Mouse (Mus musculus): ENCODE results near the gene Myoz2. TPM values are rescaled to one million over a fixed set of nuclear protein-coding genes. Genes with fewer than 3 reads are reported as not detected.

Gene Myoz2
- polyA plus RNA-seq, 1 experiment from 2014 or later, result not detected

DNA sequence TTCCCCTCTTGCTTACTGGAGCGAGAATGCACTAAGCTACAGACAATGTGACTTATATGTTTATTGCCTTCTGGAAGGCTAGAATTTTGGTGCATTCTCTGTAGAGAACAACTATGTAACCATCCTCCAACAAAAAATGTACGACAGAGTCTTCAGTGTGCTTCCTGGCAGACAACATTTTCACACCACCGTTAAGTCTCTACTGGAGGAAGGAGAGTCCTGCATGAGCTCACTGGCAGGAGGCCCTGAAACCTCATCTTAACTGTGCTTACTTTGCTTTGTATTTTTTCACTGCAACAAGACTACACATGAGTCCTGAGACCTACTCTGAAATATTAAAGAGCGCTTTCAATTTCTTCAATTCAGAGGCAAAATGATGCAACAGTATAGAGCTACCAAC, 59.5 kb downstream of the Myoz2 start:
- no peaks in the 10 kb centered on the region for H3K27me3 ChIP-seq (ENCODE audit: insufficient read depth, low read length)
- no peaks in the 10 kb centered on the region for H3K4me1 ChIP-seq (replicated peaks; ENCODE audit: insufficient read depth, low read length)
- no peak for TF ChIP-seq CTCF (IDR thresholded peaks at IDR 0.05; ENCODE audit: low read depth)
- no peaks in the 10 kb centered on the region for H3K9me3 ChIP-seq (replicated peaks; ENCODE audit: low read length)
- no peak overlapping the region for H3K4me2 ChIP-seq (ENCODE audit: low read length)
- DNase-seq (ENCODE audit: low spot score) (no peak), ATAC-seq (replicated peaks; ENCODE audit: low FRiP score, low read depth) (no peak)
- H3K9ac ChIP-seq (ENCODE audit: low read depth, low read length), result no peak overlapping the region
- no peak overlapping the region for H3K4me3 ChIP-seq (replicated peaks; ENCODE audit: low read depth, low read length)
- no peaks in the 10 kb centered on the region for H3K36me3 ChIP-seq (ENCODE audit: insufficient read depth, low read length)
- 70% methylated on average over 4 of the region's 4 CpGs for WGBS
- no peak overlapping the region for H3K27ac ChIP-seq

DNA sequence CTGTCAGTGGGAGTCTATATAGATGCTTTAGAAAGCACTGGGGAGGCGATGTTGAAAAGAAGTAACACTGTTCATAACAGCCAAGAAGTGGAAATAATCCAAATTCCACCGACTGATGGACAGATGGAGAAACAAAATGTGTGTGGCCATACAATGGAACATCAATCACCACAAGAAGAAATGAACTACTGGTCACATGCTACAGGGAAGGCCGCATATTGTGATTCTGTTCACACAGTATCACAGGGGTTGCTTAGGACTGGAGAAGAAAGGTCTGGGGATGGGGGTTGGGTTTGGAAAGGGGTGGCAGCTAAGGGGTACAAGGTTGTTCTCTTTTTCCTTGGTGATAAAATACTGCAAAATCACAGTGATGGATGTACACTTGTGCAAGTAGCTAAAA, 60.0 kb downstream of the Myoz2 start:
- no peaks in the 10 kb centered on the region for H3K4me1 ChIP-seq (replicated peaks; ENCODE audit: insufficient read depth, low read length)
- ATAC-seq (replicated peaks; ENCODE audit: low FRiP score, low read depth) (no peak), DNase-seq (ENCODE audit: low spot score) (no peak)
- no peak overlapping the region for H3K9ac ChIP-seq (ENCODE audit: low read depth, low read length)
- H3K9me3 ChIP-seq (replicated peaks; ENCODE audit: low read length), result no peaks in the 10 kb centered on the region
- H3K27me3 ChIP-seq (ENCODE audit: insufficient read depth, low read length), result no peaks in the 10 kb centered on the region
- no peak overlapping the region for H3K27ac ChIP-seq
- no peak overlapping the region for H3K4me2 ChIP-seq (ENCODE audit: low read length)
- H3K4me3 ChIP-seq (replicated peaks; ENCODE audit: low read depth, low read length), result no peak overlapping the region
- TF ChIP-seq CTCF (IDR thresholded peaks at IDR 0.05; ENCODE audit: low read depth), result no peak
- 59% methylated on average over 3 of the region's 3 CpGs for WGBS
- no peaks in the 10 kb centered on the region for H3K36me3 ChIP-seq (ENCODE audit: insufficient read depth, low read length)

GRCm38 (mm10) chr3:122972126-122972822, 62.5 kb downstream of the Myoz2 start:
- no peak overlapping the region for H3K9ac ChIP-seq (ENCODE audit: low read depth, low read length)
- H3K27me3 ChIP-seq (ENCODE audit: insufficient read depth, low read length), result no peaks in the 10 kb centered on the region
- DNase-seq (ENCODE audit: low spot score) (no peak), ATAC-seq (replicated peaks; ENCODE audit: low FRiP score, low read depth) (no peak)
- H3K4me1 ChIP-seq (replicated peaks; ENCODE audit: insufficient read depth, low read length), result no peaks in the 10 kb centered on the region
- TF ChIP-seq CTCF (IDR thresholded peaks at IDR 0.05; ENCODE audit: low read depth), result no peak
- H3K27ac ChIP-seq, result no peak overlapping the region
- H3K4me3 ChIP-seq (replicated peaks; ENCODE audit: low read depth, low read length), result no peak overlapping the region
- peaks cover 8% of the 10 kb centered on the region; the same call in 1 of the 2 replicates for H3K36me3 ChIP-seq (ENCODE audit: insufficient read depth, low read length)
- no peaks in the 10 kb centered on the region for H3K9me3 ChIP-seq (replicated peaks; ENCODE audit: low read length)
- 67% methylated on average over 3 of the region's 3 CpGs for WGBS
- H3K4me2 ChIP-seq (ENCODE audit: low read length), result no peak overlapping the region

DNA sequence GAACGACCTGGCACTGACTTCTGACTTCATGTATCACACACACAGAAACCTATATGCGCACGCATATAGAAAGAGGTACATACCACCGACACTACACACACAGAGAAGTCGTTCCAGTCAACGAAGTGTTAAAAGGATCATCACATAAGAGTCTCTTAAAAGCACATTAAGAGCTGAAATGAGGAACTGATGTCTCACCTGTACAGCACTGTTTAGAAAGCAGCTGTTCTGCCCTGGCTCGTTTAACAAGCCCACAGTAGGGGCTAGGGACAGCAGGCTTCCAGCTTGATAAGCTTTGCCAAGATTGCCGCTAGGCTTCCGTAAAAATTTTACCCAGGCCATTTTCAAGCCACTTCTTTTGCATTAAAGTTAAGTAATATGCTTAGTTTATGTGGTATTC, 66.4 kb downstream of the Myoz2 start:
- Histone ChIP-seq H3K4me2 (ENCODE audit: low read length) (no peak overlapping the region), H3K27me3 (ENCODE audit: insufficient read depth, low read length) (no peaks in the 10 kb centered on the region), H3K36me3 (ENCODE audit: insufficient read depth, low read length) (peaks cover 11% of the 10 kb centered on the region), H3K4me1 (replicated peaks; ENCODE audit: insufficient read depth, low read length) (no peaks in the 10 kb centered on the region), H3K27ac (no peak overlapping the region), H3K9ac (ENCODE audit: low read depth, low read length) (no peak overlapping the region), H3K4me3 (replicated peaks; ENCODE audit: low read depth, low read length) (no peak overlapping the region), H3K9me3 (replicated peaks; ENCODE audit: low read length) (no peaks in the 10 kb centered on the region)
- WGBS, result 88% methylated on average over 9 of the region's 9 CpGs
- DNase-seq (ENCODE audit: low spot score) (no peak), ATAC-seq (replicated peaks; ENCODE audit: low FRiP score, low read depth) (no peak)
- TF ChIP-seq CTCF (IDR thresholded peaks at IDR 0.05; ENCODE audit: low read depth), result no peak

GRCm38 (mm10) chr3:122964301-122964700, 70.5 kb downstream of the Myoz2 start:
- TF ChIP-seq CTCF (IDR thresholded peaks at IDR 0.05; ENCODE audit: low read depth), result no peak
- Histone ChIP-seq H3K36me3 (ENCODE audit: insufficient read depth, low read length) (peaks cover 13% of the 10 kb centered on the region), H3K4me1 (replicated peaks; ENCODE audit: insufficient read depth, low read length) (no peaks in the 10 kb centered on the region), H3K27ac (no peak overlapping the region), H3K9me3 (replicated peaks; ENCODE audit: low read length) (no peaks in the 10 kb centered on the region), H3K4me2 (ENCODE audit: low read length) (no peak overlapping the region), H3K9ac (ENCODE audit: low read depth, low read length) (no peak overlapping the region), H3K4me3 (replicated peaks; ENCODE audit: low read depth, low read length) (no peak overlapping the region), H3K27me3 (ENCODE audit: insufficient read depth, low read length) (no peaks in the 10 kb centered on the region)
- ATAC-seq (replicated peaks; ENCODE audit: low FRiP score, low read depth), result no peak
- DNase-seq (ENCODE audit: low spot score), result no peak
- 83% methylated on average over 5 of the region's 5 CpGs for WGBS

Small RNAs within 50 kb of the gene (microRNA-seq; reads per million reads assigned to microRNA genes)
- gene Gm22066, result not detected

Other genes with a start within 250 kb of the Myoz2 start
- 0.47 and 0.83 TPM in 2 replicates for gene Fabp2, start 139.9 kb downstream of the Myoz2 start, polyA plus RNA-seq (2015; fragmentation: Nextera tagmentation; extraction: Ambion mirVana)
- gene Gm10959, start 115.7 kb downstream of the Myoz2 start, polyA plus RNA-seq (2015; fragmentation: Nextera tagmentation; extraction: Ambion mirVana), result not detected in 2 replicates
- 127 and 140 TPM in 2 replicates for gene 1810037I17Rik, start 110.8 kb downstream of the Myoz2 start, polyA plus RNA-seq (2015; fragmentation: Nextera tagmentation; extraction: Ambion mirVana)
- gene Usp53, start 50.5 kb downstream of the Myoz2 start, polyA plus RNA-seq (2015; fragmentation: Nextera tagmentation; extraction: Ambion mirVana), result 12.5 and 13.2 TPM in 2 replicates
- gene Synpo2, start 201.1 kb upstream of the Myoz2 start, polyA plus RNA-seq (2015; fragmentation: Nextera tagmentation; extraction: Ambion mirVana), result 5.1 and 5.2 TPM in 2 replicates
- 51.4 and 61.1 TPM in 2 replicates for gene Sec24d, start 232.4 kb upstream of the Myoz2 start, polyA plus RNA-seq (2015; fragmentation: Nextera tagmentation; extraction: Ambion mirVana)